Mouse (Mus musculus) lung, postnatal 0 days (tissue): Measurements from ENCODE around the gene Entpd2.

Experiments
- CTCF ChIP-seq: IDR thresholded peaks from 2 replicates; pipeline ENCODE4 v1.5.1; 2016; ENCODE audit warnings: antibody characterized with exemption, mild to moderate bottlenecking
- EP300 ChIP-seq: IDR thresholded peaks from 2 replicates; pipeline ENCODE4 v1.6.1; 2016; ENCODE audit warnings: antibody characterized with exemption, mild to moderate bottlenecking, control low read depth

DNA sequence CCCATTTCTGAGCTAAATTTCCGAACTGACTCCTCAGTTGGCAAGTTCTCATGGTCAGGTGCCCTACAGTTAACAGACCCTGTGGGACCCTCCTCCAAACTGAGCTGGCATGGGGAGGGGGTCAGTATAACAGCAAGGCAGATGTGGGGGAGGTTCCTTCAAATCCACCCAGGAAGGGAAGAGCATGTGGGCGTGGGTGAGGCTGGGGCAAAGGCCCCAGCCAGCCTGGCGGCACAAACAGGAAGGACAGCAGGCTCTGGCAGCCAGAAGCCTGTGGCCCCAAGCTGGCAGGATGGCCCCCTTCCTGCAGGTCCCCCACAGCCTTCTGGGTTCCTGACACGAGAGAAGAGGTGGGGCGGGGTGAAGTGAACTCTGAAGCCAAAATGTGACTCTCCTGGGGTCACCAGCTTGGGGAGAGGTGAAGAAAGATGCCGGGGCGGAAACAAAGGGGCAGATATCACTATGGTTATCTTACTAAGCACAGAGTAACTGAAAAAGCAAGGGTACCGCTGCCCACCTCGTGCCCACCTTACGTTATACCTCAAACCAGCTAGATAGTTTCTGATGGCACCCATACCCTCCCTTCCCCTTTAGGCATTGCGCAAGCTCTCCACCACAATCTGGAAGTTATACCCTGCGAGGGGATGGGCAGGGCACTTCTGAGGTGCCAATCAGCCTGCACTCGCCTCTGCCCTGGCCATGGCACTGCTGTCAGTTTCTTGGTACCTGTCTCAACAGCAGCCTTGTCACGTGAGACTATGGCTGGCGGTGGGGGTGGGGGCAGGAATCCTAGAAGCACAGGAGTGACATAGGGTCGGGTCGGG, 27.1 kb downstream of the Entpd2 start, which contains the start of gene Fut7:
- TF ChIP-seq EP300 (no peak), CTCF (no peak)
